Mouse (Mus musculus) CH12.LX (cell line): ENCODE measurements around the gene Opcml. TPM values are rescaled to one million over a fixed set of nuclear protein-coding genes. Genes with fewer than 3 reads are reported as not detected.

Experiments used
- DNase-seq: peaks from one replicate; pipeline ENCODE4 v3.0.0-alpha.2; 2013; ENCODE audit errors: extremely low read depth
- H3K27ac ChIP-seq: 2 replicates; pipeline ENCODE4 v1.5.1; 2012; ENCODE audit warnings: low read depth, mild to moderate bottlenecking, control low read depth, moderate library complexity; ENCODE audit not compliant: insufficient read depth
- H3K27me3 ChIP-seq: replicated peaks from 2 replicates; pipeline ENCODE3; 2012; ENCODE audit warnings: inconsistent platforms
- H3K36me3 ChIP-seq, 2 experiments: replicated peaks in 1 of 2; 2 replicates each; pipeline versions ENCODE3 to v1.6.1; 2012; ENCODE audit warnings: inconsistent platforms in 1 of 2, low read length in 1 of 2, mild to moderate bottlenecking in 1 of 2, mixed read lengths in 1 of 2, moderate library complexity in 1 of 2; ENCODE audit not compliant: control insufficient read depth in 1 of 2, insufficient read depth in 1 of 2
- H3K4me1 ChIP-seq, 2 experiments: 2 replicates each; pipeline ENCODE4 v1.6.1; 2012; ENCODE audit warnings: inconsistent platforms in 1 of 2, moderate library complexity in 1 of 2; ENCODE audit not compliant: insufficient read depth in 2 of 2, control insufficient read depth in 1 of 2
- H3K4me2 ChIP-seq: 2 replicates; pipeline ENCODE4 v1.6.1; 2012; ENCODE audit warnings: low read depth, mild to moderate bottlenecking, control low read depth; ENCODE audit not compliant: poor library complexity, insufficient read depth, severe bottlenecking
- H3K4me3 ChIP-seq, 3 experiments: fragments of 150-350 bp in 1 of 3; sonication (generic) in 1 of 3; replicated peaks in 1 of 3; 2 replicates each; pipeline versions ENCODE3 to v1.5.1; 2011 to 2012; ENCODE audit warnings: low read depth in 2 of 3, low read length in 2 of 3, mild to moderate bottlenecking in 2 of 3, moderate library complexity in 2 of 3, control low read depth in 1 of 3, improper control_type of control experiment in 1 of 3, inconsistent platforms in 1 of 3, mixed read lengths in 1 of 3; ENCODE audit not compliant: poor library complexity in 1 of 3
- H3K79me2 ChIP-seq: replicated peaks from 2 replicates; pipeline ENCODE4 v1.6.1; 2012; ENCODE audit warnings: mild to moderate bottlenecking, moderate library complexity; ENCODE audit not compliant: control insufficient read depth, poor library complexity, insufficient read depth, severe bottlenecking; ENCODE audit errors: extremely low read depth
- H3K9ac ChIP-seq: 2 replicates; pipeline ENCODE4 v1.6.1; 2012; ENCODE audit warnings: low read depth, mild to moderate bottlenecking, control low read depth, moderate library complexity; ENCODE audit not compliant: insufficient read depth
- H3K9me3 ChIP-seq: replicated peaks from 2 replicates; pipeline ENCODE3; 2012; ENCODE audit warnings: low read length, inconsistent platforms, mixed read lengths
- BHLHE40 ChIP-seq: IDR thresholded peaks from 2 replicates; pipeline ENCODE4 v1.6.1; 2011; ENCODE audit warnings: mild to moderate bottlenecking, low read depth, low read length, improper control_type of control experiment
- CHD1 ChIP-seq: IDR thresholded peaks from 2 replicates; pipeline ENCODE4 v1.6.1; 2012; ENCODE audit warnings: low read depth, low read length, improper control_type of control experiment, inconsistent platforms
- ELF1 ChIP-seq: IDR thresholded peaks from 2 replicates; pipeline ENCODE4 v1.6.1; 2014; ENCODE audit warnings: low read depth, mild to moderate bottlenecking, inconsistent platforms, low read length, improper control_type of control experiment
- EP300 ChIP-seq: IDR thresholded peaks from 2 replicates; pipeline ENCODE4 v1.6.1; 2011; ENCODE audit warnings: low read length, improper control_type of control experiment
- ETS1 ChIP-seq: conservative IDR thresholded peaks from 2 replicates; pipeline ENCODE4 v1.6.1; 2012; ENCODE audit warnings: low read depth, mild to moderate bottlenecking, inconsistent platforms, low read length, improper control_type of control experiment, moderate library complexity
- HCFC1 ChIP-seq: IDR thresholded peaks from 2 replicates; pipeline ENCODE4 v1.6.1; 2012; ENCODE audit warnings: low read depth, mild to moderate bottlenecking, inconsistent platforms, low read length, improper control_type of control experiment
- IRF4 ChIP-seq: IDR thresholded peaks from 2 replicates; pipeline ENCODE4 v1.6.1; 2014; ENCODE audit warnings: low read depth, mild to moderate bottlenecking, inconsistent platforms, low read length, improper control_type of control experiment
- MAZ ChIP-seq: IDR thresholded peaks from 2 replicates; pipeline ENCODE4 v1.6.1; 2012; ENCODE audit warnings: low read depth, mild to moderate bottlenecking, inconsistent platforms, low read length, improper control_type of control experiment, moderate library complexity
- MEF2A ChIP-seq: IDR thresholded peaks from 2 replicates; pipeline ENCODE4 v1.6.1; 2014; ENCODE audit warnings: low read depth, mild to moderate bottlenecking, inconsistent platforms, low read length, improper control_type of control experiment, borderline replicate concordance
- MXI1 ChIP-seq: IDR thresholded peaks from 2 replicates; pipeline ENCODE4 v1.6.1; 2011; ENCODE audit warnings: mild to moderate bottlenecking, low read depth, low read length, improper control_type of control experiment
- MYC ChIP-seq: IDR thresholded peaks from 2 replicates; pipeline ENCODE4 v1.6.1; 2011; ENCODE audit warnings: low read depth, mild to moderate bottlenecking, improper control_type of control experiment, low read length
- NELFE ChIP-seq: IDR thresholded peaks from 2 replicates; pipeline ENCODE4 v1.6.1; 2011; ENCODE audit warnings: low read depth, low read length, improper control_type of control experiment
- NRF1 ChIP-seq: IDR thresholded peaks from 2 replicates; pipeline ENCODE4 v1.6.1; 2014; ENCODE audit warnings: low read depth, mild to moderate bottlenecking, inconsistent platforms, low read length, improper control_type of control experiment, moderate library complexity
- PAX5 ChIP-seq: IDR thresholded peaks from 2 replicates; pipeline ENCODE4 v1.6.1; 2012; ENCODE audit warnings: low read length, inconsistent platforms, mixed read lengths
- RAD21 ChIP-seq: IDR thresholded peaks from 2 replicates; pipeline ENCODE4 v1.6.1; 2011; ENCODE audit warnings: low read depth, mild to moderate bottlenecking, low read length, improper control_type of control experiment, moderate library complexity
- RCOR1 ChIP-seq: conservative IDR thresholded peaks from 2 replicates; pipeline ENCODE4 v1.6.1; 2012; ENCODE audit warnings: low read depth, mild to moderate bottlenecking, inconsistent platforms, low read length, improper control_type of control experiment
- SIN3A ChIP-seq: IDR thresholded peaks from 2 replicates; pipeline ENCODE4 v1.6.1; 2012; ENCODE audit warnings: low read length, improper control_type of control experiment, inconsistent platforms
- SMC3 ChIP-seq: IDR thresholded peaks from 2 replicates; pipeline ENCODE4 v1.6.1; 2011; ENCODE audit warnings: low read depth, low read length, improper control_type of control experiment
- TBP ChIP-seq: conservative IDR thresholded peaks from 2 replicates; pipeline ENCODE4 v1.6.1; 2011; ENCODE audit warnings: low read depth, low read length, improper control_type of control experiment
- UBTF ChIP-seq: IDR thresholded peaks from 2 replicates; pipeline ENCODE4 v1.6.1; 2012; ENCODE audit warnings: low read depth, mild to moderate bottlenecking, inconsistent platforms, low read length, improper control_type of control experiment, moderate library complexity
- USF2 ChIP-seq: conservative IDR thresholded peaks from 2 replicates; pipeline ENCODE4 v1.6.1; 2011; ENCODE audit warnings: low read depth, low read length, improper control_type of control experiment
- ZC3H11A ChIP-seq: IDR thresholded peaks from 2 replicates; pipeline ENCODE4 v1.6.1; 2012; ENCODE audit warnings: low read depth, mild to moderate bottlenecking, inconsistent platforms, low read length, improper control_type of control experiment
- ZKSCAN1 ChIP-seq: IDR thresholded peaks from 2 replicates; pipeline ENCODE4 v1.6.1; 2012; ENCODE audit warnings: low read depth, inconsistent platforms, low read length, improper control_type of control experiment, borderline replicate concordance
- ZMIZ1 ChIP-seq: IDR thresholded peaks from 2 replicates; pipeline ENCODE4 v1.6.1; 2012; ENCODE audit warnings: low read depth, mild to moderate bottlenecking, inconsistent platforms, low read length, improper control_type of control experiment
- ZNF384 ChIP-seq: IDR thresholded peaks from 2 replicates; pipeline ENCODE4 v1.6.1; 2012; ENCODE audit warnings: low read depth, low read length, improper control_type of control experiment, inconsistent platforms
- dilution Hi-C: fragments of 300-500 bp; cut with MboI; formaldehyde crosslinking; loops from 2 replicates; pipeline ENCODE4 v1.14.3; 2020; ENCODE audit warnings: low sequenced_read_pairs; ENCODE audit not compliant: extremely low pct_unique_long_range_greater_than_20kb, extremely low pct_ligation_motif_present
- in situ Hi-C: fragments of 300-500 bp; cut with MboI; formaldehyde crosslinking; loops from 3 replicates; pipeline ENCODE4 v1.14.3; 2019; ENCODE audit warnings: low sequenced_read_pairs, low pct_ligation_motif_present, low pct_unique_long_range_greater_than_20kb, mixed read lengths
- polyA plus RNA-seq: library from polyadenylated mRNA; unstranded; fragments of >175 nt; gene quantifications from 2 replicates; pipeline ENCODE4 v1.2.1, GENCODE M21; 2012; ENCODE audit warnings: low read depth; ENCODE audit not compliant: insufficient read length
- total RNA-seq, 2 experiments: library from RNA; depleted of rRNA; stranded (reverse); fragments of 300-350 nt in 1 of 2; fragments of >200 nt in 1 of 2; gene quantifications; 2 replicates each; pipeline ENCODE4 v1.2.3; 2012 to 2014

Gene Opcml
- total and polyA plus RNA-seq, 3 experiments = 0.34 to 0.60 TPM; not detected in 1

DNA sequence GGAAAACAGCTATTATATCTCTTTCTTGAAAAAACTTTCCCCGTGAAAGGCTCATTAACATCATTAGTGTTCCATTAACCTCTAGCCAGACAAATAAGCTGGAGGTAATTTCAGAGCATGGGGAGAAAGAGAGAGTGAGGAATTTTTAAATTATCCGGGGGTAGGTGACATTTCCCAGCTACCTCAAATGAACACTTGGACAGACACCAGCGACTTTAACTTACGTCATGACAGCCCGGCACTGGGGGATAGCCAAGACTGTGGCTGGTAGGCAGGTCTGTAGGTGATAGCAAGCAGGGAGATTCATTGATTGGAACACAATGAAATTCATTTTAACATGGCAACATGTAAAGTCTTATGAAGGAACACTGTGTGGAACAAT, 436.0 kb downstream of the Opcml start:
- Histone ChIP-seq H3K4me3 (no peak overlapping the region), H3K9me3 (peaks cover 4% of the 10 kb centered on the region), H3K36me3 (no peaks in the 10 kb centered on the region), H3K4me1 (no peaks in the 10 kb centered on the region), H3K79me2 (no peaks in the 10 kb centered on the region)
- in situ Hi-C loops = no loop called here
- dilution Hi-C loops = no loop called here
- no peak for TF ChIP-seq ELF1
- TF ChIP-seq NRF1 = no peak
- no peak for TF ChIP-seq MYC
- TF ChIP-seq ZMIZ1 = no peak
- TF ChIP-seq RAD21 = no peak
- TF ChIP-seq ETS1 = no peak
- TF ChIP-seq UBTF = no peak
- TF ChIP-seq, all 38 proteins: peak for 0
- H3K27ac ChIP-seq = no peak overlapping the region
- no peak for DNase-seq
- H3K27me3 ChIP-seq = no peaks in the 10 kb centered on the region
- H3K4me2 ChIP-seq = no peak overlapping the region
- H3K9ac ChIP-seq = no peak overlapping the region

DNA sequence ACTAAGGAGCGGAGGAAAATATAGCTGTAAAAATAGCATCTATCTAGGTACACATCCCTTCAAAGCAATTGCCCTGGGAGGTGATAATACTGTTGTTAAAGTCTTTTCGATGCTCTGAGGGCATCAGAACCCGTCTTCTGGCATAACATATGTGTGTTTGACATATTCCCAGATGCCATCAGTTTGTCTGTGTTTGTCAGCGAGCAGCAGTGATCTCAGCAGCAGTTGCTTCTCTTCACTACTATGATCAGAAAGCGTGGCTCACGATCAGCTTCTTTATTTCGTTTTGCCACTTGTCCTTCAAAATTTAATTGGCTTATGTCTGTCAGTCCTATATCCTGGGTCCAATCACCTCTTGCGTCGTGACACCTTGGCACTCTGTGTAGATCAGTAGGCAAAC, 447.9 kb downstream of the Opcml start:
- Histone ChIP-seq H3K4me1 (no peaks in the 10 kb centered on the region), H3K4me3 (no peak overlapping the region), H3K4me2 (no peak overlapping the region), H3K27me3 (no peaks in the 10 kb centered on the region), H3K79me2 (no peaks in the 10 kb centered on the region), H3K36me3 (no peaks in the 10 kb centered on the region), H3K9ac (no peak overlapping the region), H3K9me3 (peaks cover 25% of the 10 kb centered on the region), H3K27ac (no peak overlapping the region)
- DNase-seq = no peak
- TF ChIP-seq TBP (no peak), ZKSCAN1 (no peak), USF2 (no peak), MEF2A (no peak), NELFE (no peak)
- in situ Hi-C loops = no loop called here
- dilution Hi-C loops = no loop called here

DNA sequence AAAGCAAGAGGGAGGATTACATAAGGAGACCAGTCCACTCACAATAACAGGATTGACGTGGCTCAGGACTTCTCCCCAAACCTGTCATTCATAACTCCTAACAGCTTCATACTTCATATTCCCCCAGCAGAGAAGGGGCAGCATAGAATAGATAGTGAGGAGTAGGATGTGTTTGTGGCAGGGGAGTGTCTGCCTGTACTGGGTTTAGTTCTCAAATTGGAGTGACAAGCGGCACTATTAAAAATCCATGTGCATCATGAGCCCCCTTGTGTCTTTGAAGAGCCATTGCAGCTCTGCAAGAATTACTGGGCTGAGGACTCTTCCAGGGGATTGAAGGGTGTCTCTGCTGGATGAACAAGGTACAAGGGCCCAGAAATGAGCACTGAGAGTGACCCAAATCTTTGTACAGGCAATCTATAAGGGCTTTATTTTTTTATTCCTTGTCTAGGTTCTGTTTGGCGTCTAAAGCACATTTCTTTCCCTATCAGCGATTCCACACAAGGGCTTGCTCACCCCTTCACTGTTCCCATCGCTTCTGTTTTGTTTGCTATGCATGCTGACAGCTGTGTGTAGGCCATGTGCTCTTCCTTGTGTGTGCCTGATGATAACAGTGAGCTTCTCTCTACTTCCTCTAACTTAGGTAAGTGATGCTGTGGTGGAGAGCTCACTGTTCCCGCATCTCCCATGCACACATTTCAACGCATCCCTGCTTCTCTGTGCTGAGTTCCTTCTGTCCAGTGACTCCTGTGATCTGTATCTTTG, 457.3 kb downstream of the Opcml start:
- Histone ChIP-seq H3K79me2 (no peaks in the 10 kb centered on the region), H3K4me2 (no peak overlapping the region), H3K9me3 (peaks cover 40% of the 10 kb centered on the region), H3K27ac (no peak overlapping the region), H3K36me3 (no peaks in the 10 kb centered on the region), H3K27me3 (no peaks in the 10 kb centered on the region), H3K9ac (no peak overlapping the region), H3K4me1 (no peaks in the 10 kb centered on the region), H3K4me3 (no peak overlapping the region)
- in situ Hi-C loops = no loop called here
- peak; percentile 7 for DNase-seq
- dilution Hi-C loops = no loop called here
- TF ChIP-seq SMC3 (peak; percentile 23), PAX5 (no peak), RCOR1 (no peak), HCFC1 (no peak), RAD21 (peak; percentile 41), NRF1 (no peak), IRF4 (no peak), UBTF (no peak), EP300 (no peak), ZC3H11A (no peak), MAZ (no peak), USF2 (no peak), CHD1 (no peak), MXI1 (no peak), BHLHE40 (no peak), ZNF384 (no peak), SIN3A (no peak), MEF2A (no peak), MYC (no peak)
